Mouse (Mus musculus): ENCODE data around the gene Gde1. TPM values are rescaled to one million over a fixed set of nuclear protein-coding genes. Genes with fewer than 3 reads are reported as not detected.

Gde1 gene
- total RNA-seq, 1 experiment = 57.6 TPM

- H3K9me3 ChIP-seq (ENCODE audit: control insufficient read depth, insufficient read depth, low read depth, low read length) = no peaks in the 10 kb centered on the region
- no peak overlapping the region for H3K27ac ChIP-seq (ENCODE audit: insufficient read depth, low read depth, low read length, poor library complexity, severe bottlenecking)
- TF ChIP-seq CHD2 (IDR thresholded peaks at IDR 0.05; ENCODE audit: low read depth, low read length) (no peak), ZC3H11A (IDR thresholded peaks at IDR 0.05; ENCODE audit: borderline replicate concordance, low read depth, low read length) (no peak), MAFK (IDR thresholded peaks at IDR 0.05; ENCODE audit: insufficient read depth, low read depth, low read length) (no peak), HCFC1 (IDR thresholded peaks at IDR 0.05; ENCODE audit: borderline replicate concordance, insufficient read depth, low read length) (no peak), ZNF384 (IDR thresholded peaks at IDR 0.05; ENCODE audit: low read depth, low read length) (no peak)
- H3K36me3 ChIP-seq (ENCODE audit: control insufficient read depth, insufficient read depth, low read length, poor library complexity, severe bottlenecking) = no peaks in the 10 kb centered on the region
- no peak for DNase-seq (ENCODE audit: low read depth, low spot score)
- H3K4me3 ChIP-seq (ENCODE audit: insufficient read depth in 1 of 2, low read depth in 1 of 2, low read length in 2 of 2, poor library complexity in 1 of 2, severe bottlenecking in 1 of 2) = no peak overlapping the region
- no peak overlapping the region for H3K9ac ChIP-seq (ENCODE audit: insufficient read depth, low read depth, low read length, poor library complexity, severe bottlenecking)
- in situ Hi-C loops (cut with MboI; ENCODE audit: low sequenced_read_pairs in 2 of 2, unreplicated experiment in 2 of 2) = no loop called here
- peaks cover 0 to 13% of the 10 kb centered on the region in 2 experiments; a peak in 2 of 4 replicates for H3K4me1 ChIP-seq (ENCODE audit: control insufficient read depth in 2 of 2, insufficient read depth in 2 of 2, low read length in 2 of 2, poor library complexity in 1 of 2)
Observed at GRCm38 (mm10) chr7:118649328-118649727, 56.2 kb downstream of the Gde1 start.

GRCm38 (mm10) chr7:118646237-118646636, 59.3 kb downstream of the Gde1 start:
- H3K4me3 ChIP-seq (ENCODE audit: insufficient read depth in 1 of 2, low read depth in 1 of 2, low read length in 2 of 2, poor library complexity in 1 of 2, severe bottlenecking in 1 of 2) = no peak overlapping the region
- in situ Hi-C loops (cut with MboI; ENCODE audit: low sequenced_read_pairs in 2 of 2, unreplicated experiment in 2 of 2) = no loop called here
- H3K9ac ChIP-seq (ENCODE audit: insufficient read depth, low read depth, low read length, poor library complexity, severe bottlenecking) = no peak overlapping the region
- no peaks in the 10 kb centered on the region for H3K9me3 ChIP-seq (ENCODE audit: control insufficient read depth, insufficient read depth, low read depth, low read length)
- no peaks in the 10 kb centered on the region for H3K36me3 ChIP-seq (ENCODE audit: control insufficient read depth, insufficient read depth, low read length, poor library complexity, severe bottlenecking)
- no peaks in the 10 kb centered on the region for H3K4me1 ChIP-seq (ENCODE audit: control insufficient read depth in 2 of 2, insufficient read depth in 2 of 2, low read length in 2 of 2, poor library complexity in 1 of 2)
- DNase-seq (ENCODE audit: low read depth, low spot score) = no peak
- no peak for TF ChIP-seq ZNF384 (IDR thresholded peaks at IDR 0.05; ENCODE audit: low read depth, low read length)
- no peak for TF ChIP-seq ZC3H11A (IDR thresholded peaks at IDR 0.05; ENCODE audit: borderline replicate concordance, low read depth, low read length)
- no peak for TF ChIP-seq CHD2 (IDR thresholded peaks at IDR 0.05; ENCODE audit: low read depth, low read length)
- no peak for TF ChIP-seq HCFC1 (IDR thresholded peaks at IDR 0.05; ENCODE audit: borderline replicate concordance, insufficient read depth, low read length)
- no peak for TF ChIP-seq MAFK (IDR thresholded peaks at IDR 0.05; ENCODE audit: insufficient read depth, low read depth, low read length)
- H3K27ac ChIP-seq (ENCODE audit: insufficient read depth, low read depth, low read length, poor library complexity, severe bottlenecking) = no peak overlapping the region

Other genes starting within 250 kb of the Gde1 start
- gene Itpripl2, start 213.8 kb downstream of the Gde1 start, total RNA-seq (2012; rRNA removed) = 3.3 and 9.7 TPM in 2 replicates
- 56.1 and 63.7 TPM in 2 replicates for gene Coq7, start 172.4 kb downstream of the Gde1 start, total RNA-seq (2012; rRNA removed)
- 2.7 and 2.9 TPM in 2 replicates for gene Tmc7, start 121.0 kb downstream of the Gde1 start, total RNA-seq (2012; rRNA removed)
- gene Tmc5, start 108.5 kb downstream of the Gde1 start, total RNA-seq (2012; rRNA removed) = 0.80 and 0.90 TPM in 2 replicates
- gene Ccp110, start 6.8 kb upstream of the Gde1 start, total RNA-seq (2012; rRNA removed) = 25.8 and 28.6 TPM in 2 replicates
- gene Vps35l, start 34.4 kb upstream of the Gde1 start, total RNA-seq (2012; rRNA removed) = 36.8 and 49.2 TPM in 2 replicates
- 1.8 and 2.8 TPM in 2 replicates for gene Iqck, start 150.0 kb upstream of the Gde1 start, total RNA-seq (2012; rRNA removed)
- 52.7 and 56.8 TPM in 2 replicates for gene Knop1, start 150.5 kb upstream of the Gde1 start, total RNA-seq (2012; rRNA removed)